Mouse (Mus musculus) spleen, adult 2 months (tissue): ENCODE measurements around the gene Cyp24a1.

Experiments used
- CTCF ChIP-seq: fragments of 200-500 bp; IDR thresholded peaks from 2 replicates; pipeline ENCODE4 v1.5.1; 2011; ENCODE audit warnings: mild to moderate bottlenecking, inconsistent platforms; ENCODE audit not compliant: insufficient read depth, insufficient read length, insufficient replicate concordance; ENCODE audit errors: extremely low read depth
- POLR2A ChIP-seq: fragments of 200-500 bp; IDR thresholded peaks from 2 replicates; pipeline ENCODE4 v1.6.1; 2011; ENCODE audit warnings: low read depth, low read length, inconsistent platforms

DNA sequence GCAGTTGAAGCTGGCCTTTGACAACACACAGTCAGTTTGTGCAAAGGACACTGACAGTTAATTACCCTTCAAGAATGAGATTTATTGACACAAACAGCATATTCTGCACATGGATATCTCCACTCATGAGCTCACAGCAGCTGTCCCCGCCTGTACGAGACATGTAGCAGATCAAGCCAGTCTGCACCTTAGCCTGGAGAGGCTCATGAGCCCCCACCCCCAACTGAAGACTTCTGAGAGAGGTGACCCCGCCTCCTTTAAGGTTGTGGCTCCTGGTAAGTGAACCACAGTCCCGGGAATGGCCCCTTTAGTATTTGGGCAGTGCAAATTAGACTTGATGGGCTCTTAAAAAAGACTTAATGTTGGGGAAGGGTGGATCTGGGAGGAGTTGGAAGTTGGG lies 48.8 kb upstream of the Cyp24a1 start:
- no peak for TF ChIP-seq CTCF
- no peak for TF ChIP-seq POLR2A
